Mouse (Mus musculus): ENCODE measurements around the gene Sgsm3.
A peak's percentile ranks its signal among the peaks of the same experiment; 100 is the strongest.

The Sgsm3 gene

GRCm38 (mm10) chr15:81023842-81024241 lies 46.3 kb downstream of the Sgsm3 start:
- DNase-seq (ENCODE audit: low read depth, low spot score) = no peak

GRCm38 (mm10) chr15:81026901-81027300 lies 49.3 kb downstream of the Sgsm3 start:
- no peak for DNase-seq (ENCODE audit: low read depth, low spot score)

GRCm38 (mm10) chr15:81027378-81028173 lies 50.0 kb downstream of the Sgsm3 start:
- peak; percentile 84 for DNase-seq (ENCODE audit: low read depth, low spot score)

- DNase-seq (ENCODE audit: low read depth, low spot score) = no peak
Measured at GRCm38 (mm10) chr15:81030891-81031425, 53.4 kb downstream of the Sgsm3 start.

GRCm38 (mm10) chr15:81031611-81032010 lies 54.0 kb downstream of the Sgsm3 start:
- no peak for DNase-seq (ENCODE audit: low read depth, low spot score)

GRCm38 (mm10) chr15:81032941-81033629 lies 55.5 kb downstream of the Sgsm3 start:
- no peak for DNase-seq (ENCODE audit: low read depth, low spot score)

- DNase-seq (ENCODE audit: low read depth, low spot score) = no peak
Measured at GRCm38 (mm10) chr15:81034119-81034518, 56.6 kb downstream of the Sgsm3 start.

- no peak for DNase-seq (ENCODE audit: low read depth, low spot score)
Measured at GRCm38 (mm10) chr15:81035417-81036162, 58.0 kb downstream of the Sgsm3 start.

- no peak for DNase-seq (ENCODE audit: low read depth, low spot score)
Measured at GRCm38 (mm10) chr15:81038419-81038818, 60.9 kb downstream of the Sgsm3 start.

GRCm38 (mm10) chr15:81041767-81042166 lies 64.2 kb downstream of the Sgsm3 start:
- no peak for DNase-seq (ENCODE audit: low read depth, low spot score)

GRCm38 (mm10) chr15:81042276-81042931 lies 64.8 kb downstream of the Sgsm3 start:
- DNase-seq (ENCODE audit: low read depth, low spot score) = peak; percentile 36

GRCm38 (mm10) chr15:81044446-81044845 lies 66.9 kb downstream of the Sgsm3 start:
- DNase-seq (ENCODE audit: low read depth, low spot score) = no peak

GRCm38 (mm10) chr15:81045336-81045735 lies 67.8 kb downstream of the Sgsm3 start:
- no peak for DNase-seq (ENCODE audit: low read depth, low spot score)

GRCm38 (mm10) chr15:81046061-81046460 lies 68.5 kb downstream of the Sgsm3 start:
- DNase-seq (ENCODE audit: low read depth, low spot score) = no peak

GRCm38 (mm10) chr15:81047497-81047896 lies 69.9 kb downstream of the Sgsm3 start:
- no peak for DNase-seq (ENCODE audit: low read depth, low spot score)

GRCm38 (mm10) chr15:81049401-81050053 lies 72.0 kb downstream of the Sgsm3 start:
- DNase-seq (ENCODE audit: low read depth, low spot score) = peak; percentile 43

- no peak for DNase-seq (ENCODE audit: low read depth, low spot score)
Measured at GRCm38 (mm10) chr15:81050488-81050887, 72.9 kb downstream of the Sgsm3 start.

- DNase-seq (ENCODE audit: low read depth, low spot score) = no peak
Measured at GRCm38 (mm10) chr15:81052491-81052890, 74.9 kb downstream of the Sgsm3 start.

- no peak for DNase-seq (ENCODE audit: low read depth, low spot score)
Measured at GRCm38 (mm10) chr15:81055488-81055887, 77.9 kb downstream of the Sgsm3 start.

- no peak for DNase-seq (ENCODE audit: low read depth, low spot score)
Measured at GRCm38 (mm10) chr15:81057736-81058135, 80.2 kb downstream of the Sgsm3 start.

- peak; percentile 55 for DNase-seq (ENCODE audit: low read depth, low spot score)
Measured at GRCm38 (mm10) chr15:81060975-81061374, 83.4 kb downstream of the Sgsm3 start.

Measured in ES-CJ7 (cell line).